Mouse (Mus musculus) lung, postnatal 0 days (tissue): Measurements from ENCODE around the gene Pcdh7.

ENCODE experiments used
- CTCF ChIP-seq: IDR thresholded peaks from 2 replicates; pipeline ENCODE4 v1.5.1; 2016; ENCODE audit warnings: antibody characterized with exemption, mild to moderate bottlenecking
- EP300 ChIP-seq: IDR thresholded peaks from 2 replicates; pipeline ENCODE4 v1.6.1; 2016; ENCODE audit warnings: antibody characterized with exemption, mild to moderate bottlenecking, control low read depth

DNA sequence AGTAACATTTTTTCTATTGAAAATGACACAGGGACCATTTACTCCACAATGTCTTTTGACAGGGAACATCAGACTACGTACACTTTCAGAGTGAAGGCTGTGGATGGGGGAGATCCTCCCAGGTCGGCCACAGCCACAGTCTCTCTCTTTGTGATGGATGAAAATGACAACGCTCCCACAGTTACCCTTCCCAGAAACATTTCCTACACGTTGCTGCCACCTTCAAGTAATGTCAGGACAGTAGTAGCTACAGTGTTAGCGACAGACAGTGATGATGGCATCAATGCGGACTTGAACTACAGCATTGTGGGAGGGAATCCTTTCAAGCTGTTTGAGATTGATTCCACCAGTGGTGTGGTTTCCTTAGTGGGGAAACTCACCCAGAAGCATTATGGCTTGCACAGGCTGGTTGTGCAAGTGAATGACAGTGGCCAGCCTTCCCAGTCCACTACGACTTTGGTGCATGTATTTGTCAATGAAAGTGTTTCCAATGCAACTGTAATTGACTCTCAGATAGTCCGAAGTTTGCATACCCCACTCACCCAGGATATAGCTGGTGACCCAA lies 3.5 kb downstream of the Pcdh7 start:
- TF ChIP-seq CTCF = no peak
- TF ChIP-seq EP300 = no peak
